Mouse (Mus musculus): ENCODE results near the gene Foxred2.

The Foxred2 gene

GRCm38 (mm10) chr15:77941563-77941962 lies 15.0 kb downstream of the Foxred2 start:
- DNase-seq = no peak

GRCm38 (mm10) chr15:77938516-77938915 lies 18.0 kb downstream of the Foxred2 start:
- DNase-seq = no peak

- peak; percentile 70 to 77 for DNase-seq
Measured at GRCm38 (mm10) chr15:77935673-77936375, 20.7 kb downstream of the Foxred2 start.

- peak in 1 of 2 experiments; percentile 48 for DNase-seq
Measured at GRCm38 (mm10) chr15:77934968-77935367, 21.6 kb downstream of the Foxred2 start.

- peak; percentile 52 to 58 for DNase-seq
Measured at GRCm38 (mm10) chr15:77934326-77934725, 22.2 kb downstream of the Foxred2 start.

GRCm38 (mm10) chr15:77933770-77934169 lies 22.8 kb downstream of the Foxred2 start:
- DNase-seq = peak; percentile 100

GRCm38 (mm10) chr15:77933222-77933621 lies 23.3 kb downstream of the Foxred2 start:
- peak; percentile 55 to 60 for DNase-seq

GRCm38 (mm10) chr15:77931689-77932016 lies 24.9 kb downstream of the Foxred2 start:
- DNase-seq = no peak

GRCm38 (mm10) chr15:77930986-77931688 lies 25.4 kb downstream of the Foxred2 start:
- peak; percentile 58 to 59 for DNase-seq

GRCm38 (mm10) chr15:77929804-77930203 lies 26.7 kb downstream of the Foxred2 start:
- no peak for DNase-seq

- peak; percentile 95 to 96 for DNase-seq
Measured at GRCm38 (mm10) chr15:77928673-77929331, 27.7 kb downstream of the Foxred2 start, which contains the start of gene Txn2. Gene Txn2, minus strand, starts transcription at chr15:77929006.

GRCm38 (mm10) chr15:77928091-77928490 lies 28.4 kb downstream of the Foxred2 start:
- no peak for DNase-seq

GRCm38 (mm10) chr15:77926921-77927320 lies 29.6 kb downstream of the Foxred2 start:
- DNase-seq = no peak

- DNase-seq = no peak
Measured at GRCm38 (mm10) chr15:77925195-77925594, 31.3 kb downstream of the Foxred2 start.

GRCm38 (mm10) chr15:77923267-77924035 lies 33.1 kb downstream of the Foxred2 start:
- no peak for DNase-seq

- no peak for DNase-seq
Measured at GRCm38 (mm10) chr15:77922710-77923109, 33.8 kb downstream of the Foxred2 start.

- DNase-seq = no peak
Measured at GRCm38 (mm10) chr15:77921636-77922035, 34.9 kb downstream of the Foxred2 start.

GRCm38 (mm10) chr15:77920511-77921462 lies 35.7 kb downstream of the Foxred2 start:
- DNase-seq = no peak

GRCm38 (mm10) chr15:77919441-77919840 lies 37.1 kb downstream of the Foxred2 start:
- DNase-seq = no peak

- peak; percentile 94 to 97 for DNase-seq
Measured at GRCm38 (mm10) chr15:77916851-77917544, 39.5 kb downstream of the Foxred2 start.

GRCm38 (mm10) chr15:77915287-77915686 lies 41.2 kb downstream of the Foxred2 start:
- no peak for DNase-seq

Measured in cerebellum, postnatal 14 days (tissue).